Mouse (Mus musculus): ENCODE results near the gene Pgbd1.
"Not testable (repeated sequence)": the region's sequence is repeated elsewhere in the genome, so short reads cannot be mapped to it uniquely, and the experiment has no call there.

The Pgbd1 gene

GRCm38 (mm10) chr13:21415750-21416149 lies 25.1 kb downstream of the Pgbd1 start:
- DNase-seq (ENCODE audit: low spot score in 2 of 2) = no peak

DNA sequence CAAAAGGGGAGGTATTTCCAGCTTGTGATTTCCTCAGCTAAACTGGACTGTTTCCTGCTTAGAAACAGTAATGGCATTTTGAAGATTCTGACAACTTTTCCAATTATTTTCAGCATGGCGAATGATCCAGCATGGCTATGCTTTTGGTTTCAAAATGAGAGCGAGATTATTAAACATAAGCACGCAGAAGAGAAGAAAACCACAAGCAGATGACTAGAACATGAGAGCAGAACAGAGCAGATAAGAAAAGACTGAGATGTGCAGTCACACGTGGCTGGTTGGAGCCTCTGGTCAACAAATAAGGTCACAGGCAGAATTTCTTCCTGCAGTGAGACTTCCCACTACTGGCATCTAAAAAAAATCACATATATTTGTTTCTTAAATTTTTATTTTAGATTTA lies 25.6 kb downstream of the Pgbd1 start:
- DNase-seq (ENCODE audit: low spot score in 2 of 2) = no peak

- no peak for DNase-seq (ENCODE audit: low spot score in 2 of 2)
These were observed 26.3 kb downstream of the Pgbd1 start for GRCm38 (mm10) chr13:21414231-21415212.

DNA sequence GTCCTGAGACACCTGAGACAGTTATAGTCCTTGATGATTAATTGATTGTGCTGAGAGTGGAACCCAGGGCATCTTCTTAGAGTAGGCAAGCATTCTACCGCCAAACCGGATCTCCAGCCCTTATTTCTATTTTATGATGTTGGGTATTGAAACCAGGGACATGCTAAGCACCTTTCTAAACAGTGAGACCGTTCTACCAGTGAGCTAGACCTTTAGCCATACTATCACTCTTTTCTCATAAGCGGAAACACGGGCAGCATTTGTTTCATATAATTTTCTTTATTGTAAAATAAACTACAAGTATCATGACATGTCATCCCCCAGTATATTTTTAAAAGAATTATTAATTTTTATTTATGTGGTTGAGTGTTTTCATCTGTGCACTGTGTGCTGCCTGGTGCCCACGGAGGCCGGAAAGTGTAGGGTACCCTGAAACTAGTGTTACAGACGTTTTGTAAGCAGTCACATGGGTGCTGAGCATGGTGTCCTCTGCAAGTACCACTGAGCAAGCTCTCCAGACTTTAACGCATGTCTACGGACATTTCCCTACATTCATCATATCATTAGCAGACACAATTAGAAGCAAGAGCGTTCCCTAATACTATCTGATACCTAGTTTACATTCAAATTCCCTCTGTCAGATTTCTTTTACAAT lies 31.9 kb downstream of the Pgbd1 start:
- no peak for DNase-seq (ENCODE audit: low spot score in 2 of 2)

DNA sequence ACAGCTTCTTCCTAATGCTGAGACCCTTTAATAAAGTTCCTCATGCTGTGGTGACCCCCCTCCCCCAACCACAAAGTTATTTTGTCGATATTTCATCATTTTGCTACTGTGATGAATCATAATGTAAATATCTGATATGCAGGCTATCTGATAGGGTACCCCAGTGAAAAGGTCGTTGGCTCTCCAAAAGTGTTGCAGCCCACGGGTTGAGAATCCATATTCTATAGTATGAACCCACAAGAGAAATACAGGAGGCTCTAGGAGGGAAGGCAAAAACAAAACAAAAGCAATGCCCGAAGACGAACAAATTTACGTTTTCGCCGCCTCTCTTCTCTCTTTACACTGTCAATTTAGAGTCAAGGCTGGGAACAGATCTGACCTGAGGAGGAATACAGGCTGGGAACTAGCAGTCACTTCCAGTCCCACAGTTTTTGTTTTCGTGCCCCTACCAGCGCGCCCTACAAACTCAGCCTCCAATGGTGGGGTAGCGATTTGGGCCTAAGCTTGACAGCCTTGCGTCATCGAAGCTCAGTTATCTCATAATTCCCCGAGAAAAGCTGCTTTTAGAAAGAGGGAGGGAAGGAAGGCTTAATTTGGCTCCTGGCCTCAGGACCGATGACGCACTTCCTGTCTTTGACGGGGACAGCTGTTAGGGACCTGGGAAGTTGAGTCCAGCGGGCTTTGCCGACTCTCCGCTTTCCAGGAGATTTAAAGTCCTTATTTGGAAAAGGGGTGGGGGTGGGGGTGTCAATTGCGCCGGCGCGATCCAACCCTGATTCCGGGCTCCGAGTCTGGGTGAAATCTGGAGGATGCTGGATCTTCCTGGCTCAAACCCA lies 32.7 kb downstream of the Pgbd1 start:
- DNase-seq (ENCODE audit: low spot score in 2 of 2) = peak; percentile 9 to 23

GRCm38 (mm10) chr13:21407341-21407740 lies 33.5 kb downstream of the Pgbd1 start:
- no peak for DNase-seq (ENCODE audit: low spot score in 2 of 2)

DNA sequence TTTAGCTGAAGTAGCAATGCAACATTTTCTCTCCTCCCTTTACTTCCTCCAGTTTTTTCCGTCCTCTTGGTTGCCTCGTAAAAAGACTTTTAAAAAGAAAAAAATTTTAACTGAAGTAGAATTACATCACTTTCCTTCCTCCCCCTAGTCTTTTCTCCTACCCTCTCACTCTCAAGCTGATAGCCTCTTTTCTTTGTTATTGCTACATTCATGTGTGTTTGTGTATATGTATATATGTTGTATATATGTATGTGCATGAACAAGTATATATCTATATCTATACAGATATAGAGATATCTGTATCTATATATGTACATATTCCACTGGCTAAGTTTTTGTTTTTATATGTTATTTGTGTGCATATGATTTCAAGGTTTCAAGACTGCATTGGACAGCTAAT lies 38.0 kb downstream of the Pgbd1 start:
- no peak for DNase-seq (ENCODE audit: low spot score in 2 of 2)

DNA sequence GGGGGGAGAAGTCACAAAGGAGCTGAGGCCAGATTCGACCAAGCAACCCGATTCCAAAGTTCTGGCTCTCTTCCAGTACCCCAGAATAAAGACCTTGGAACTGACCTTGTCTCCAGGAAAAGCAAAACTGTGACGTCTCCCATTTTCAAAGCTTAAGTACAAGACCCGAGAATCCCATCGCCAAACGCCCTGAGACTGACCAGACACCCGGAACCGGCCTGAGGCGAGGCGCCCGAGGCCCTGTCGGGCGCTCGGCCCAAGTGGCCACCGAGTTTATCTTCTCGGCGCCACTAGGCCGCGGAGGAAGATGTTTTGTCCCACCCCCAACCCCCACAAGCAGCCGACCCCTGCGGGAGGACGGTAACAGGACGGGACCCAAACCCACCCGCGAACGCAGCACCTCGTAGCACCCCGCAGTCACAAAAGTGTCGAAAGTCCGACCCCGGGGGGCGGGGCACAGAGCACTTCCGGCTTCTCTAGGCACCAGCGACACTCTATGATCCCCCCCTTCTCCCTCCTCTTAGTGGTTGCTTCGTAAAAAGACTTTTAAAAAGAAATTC lies 38.5 kb downstream of the Pgbd1 start, which contains the start of gene Zkscan3:
Gene Zkscan3, minus strand, starts transcription at position 469 of the 560 bp plus-strand sequence.
- DNase-seq (ENCODE audit: low spot score in 2 of 2) = peak; percentile 73 to 81

DNA sequence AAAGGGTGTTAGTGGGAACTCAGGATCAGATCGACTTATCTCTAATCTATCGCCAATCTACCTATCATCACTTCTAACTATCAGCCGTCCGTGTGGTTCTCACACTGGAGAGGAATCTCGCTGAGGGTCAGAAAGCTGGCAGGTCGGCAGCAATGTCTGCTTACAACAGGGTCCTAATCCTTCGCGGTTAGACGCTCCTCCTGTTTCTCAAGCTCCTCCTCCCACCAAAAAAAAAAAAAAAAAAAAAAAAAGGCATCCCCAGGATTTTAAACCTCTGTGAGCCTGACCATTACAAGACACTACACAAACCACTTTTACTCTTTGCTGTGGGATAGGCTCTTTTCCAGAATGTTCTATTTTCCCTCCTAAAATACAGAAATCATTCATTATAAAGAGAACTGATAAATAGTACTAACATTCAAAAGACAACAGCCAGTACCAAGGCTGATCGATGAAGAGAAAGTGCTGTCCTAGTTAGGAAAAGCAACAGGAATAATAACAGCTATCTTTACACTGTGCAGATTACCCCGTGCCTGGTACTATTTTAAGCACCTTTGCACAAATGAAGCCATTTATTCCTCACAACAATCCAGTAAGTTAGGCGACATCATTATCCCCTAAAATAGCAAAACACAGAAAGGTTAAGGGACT lies 39.1 kb downstream of the Pgbd1 start:
- no peak for DNase-seq (ENCODE audit: low spot score in 2 of 2)

GRCm38 (mm10) chr13:21401166-21401565 lies 39.7 kb downstream of the Pgbd1 start:
- DNase-seq (ENCODE audit: low spot score in 2 of 2) = no peak

DNA sequence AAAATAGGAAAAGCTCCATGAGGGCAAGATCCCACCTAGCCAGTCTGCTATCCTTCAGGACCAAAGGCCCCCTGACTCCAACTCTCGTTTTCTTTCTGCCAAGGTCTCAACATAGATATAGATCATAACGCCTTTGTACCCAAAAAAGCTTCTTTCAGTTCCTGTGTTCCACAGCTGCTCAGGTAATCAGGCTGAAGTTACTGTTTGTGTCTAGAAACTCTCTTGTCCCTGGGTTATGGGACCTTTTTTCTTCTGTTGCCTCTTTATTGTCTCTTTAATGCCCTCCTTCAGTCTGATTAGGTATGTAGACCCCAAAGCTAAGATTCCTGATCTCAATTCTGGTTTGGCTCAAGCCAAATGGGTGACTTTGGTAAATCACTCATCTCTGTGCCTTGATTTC lies 43.4 kb downstream of the Pgbd1 start:
- no peak for DNase-seq (ENCODE audit: low spot score in 2 of 2)

DNA sequence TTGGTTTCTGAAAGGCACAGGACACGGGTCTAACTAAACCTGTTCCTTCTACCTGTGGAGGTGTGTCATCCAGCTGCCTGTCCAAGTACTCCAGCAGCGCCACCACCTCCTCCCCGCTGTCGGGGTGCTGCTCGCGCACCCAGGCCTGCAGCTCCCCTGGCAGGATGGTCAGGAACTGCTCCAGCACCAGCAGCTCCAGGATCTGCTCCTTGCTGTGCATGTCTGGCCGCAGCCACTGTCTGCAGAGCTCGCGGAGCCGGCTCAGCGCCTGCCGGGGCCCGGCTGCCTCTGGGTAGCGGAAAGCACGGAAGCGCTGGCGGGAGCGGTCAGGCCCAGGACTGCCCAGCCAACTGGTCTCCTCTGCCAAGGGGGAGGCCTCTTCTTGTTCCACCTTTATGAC lies 44.8 kb downstream of the Pgbd1 start:
- not testable (repeated sequence) for DNase-seq (ENCODE audit: low spot score in 2 of 2)

GRCm38 (mm10) chr13:21395623-21396022 lies 45.2 kb downstream of the Pgbd1 start:
- no peak for DNase-seq (ENCODE audit: low spot score in 2 of 2)

- no peak for DNase-seq (ENCODE audit: low spot score in 2 of 2)
These were observed 45.6 kb downstream of the Pgbd1 start for GRCm38 (mm10) chr13:21395211-21395610.

GRCm38 (mm10) chr13:21377773-21378172 lies 63.1 kb downstream of the Pgbd1 start:
- no peak for DNase-seq (ENCODE audit: low spot score in 2 of 2)

GRCm38 (mm10) chr13:21372700-21373099 lies 68.2 kb downstream of the Pgbd1 start:
- no peak for DNase-seq (ENCODE audit: low spot score in 2 of 2)

Data from spleen, postnatal 14 days (tissue).